Mouse (Mus musculus) thymus, postnatal 4 days (tissue): Measurements from ENCODE around the gene Trp53i11.

Source experiments
- DNase-seq: peaks from one replicate; pipeline ENCODE4 v3.0.0; 2021

Gene Trp53i11

DNA sequence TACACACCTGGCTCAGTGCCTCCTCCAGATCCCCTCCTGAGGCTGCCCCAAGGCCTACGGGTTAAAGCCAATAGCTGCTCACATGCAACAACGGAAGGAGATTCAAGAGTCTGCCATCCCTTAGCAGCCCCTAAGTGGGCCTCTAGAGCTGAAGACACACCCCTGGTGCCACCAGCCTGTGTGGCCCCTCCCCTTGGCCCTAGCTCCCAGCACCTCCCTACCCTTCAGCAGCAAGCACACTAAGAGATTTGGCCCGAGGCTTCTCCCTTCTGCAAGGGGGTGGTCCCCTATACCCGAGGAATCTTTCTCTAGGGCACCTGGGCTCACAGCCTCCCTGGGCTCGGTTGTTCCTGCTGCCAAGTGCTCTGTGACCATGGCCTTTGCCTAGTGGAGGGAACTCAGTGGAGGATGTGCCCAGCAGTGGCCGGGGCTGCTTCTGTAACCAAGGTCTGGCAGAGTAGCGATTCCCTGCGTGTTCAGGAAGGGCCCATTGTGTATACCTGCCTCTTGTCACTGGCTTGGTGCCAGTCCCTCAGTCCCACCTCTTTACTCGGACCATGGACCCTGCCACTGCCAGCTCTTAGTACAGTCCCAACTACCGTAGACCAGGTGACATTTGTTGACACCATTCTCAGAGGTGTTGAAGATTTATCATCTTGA, 13.5 kb downstream of the Trp53i11 start:
- DNase-seq, result peak; percentile 72

DNA sequence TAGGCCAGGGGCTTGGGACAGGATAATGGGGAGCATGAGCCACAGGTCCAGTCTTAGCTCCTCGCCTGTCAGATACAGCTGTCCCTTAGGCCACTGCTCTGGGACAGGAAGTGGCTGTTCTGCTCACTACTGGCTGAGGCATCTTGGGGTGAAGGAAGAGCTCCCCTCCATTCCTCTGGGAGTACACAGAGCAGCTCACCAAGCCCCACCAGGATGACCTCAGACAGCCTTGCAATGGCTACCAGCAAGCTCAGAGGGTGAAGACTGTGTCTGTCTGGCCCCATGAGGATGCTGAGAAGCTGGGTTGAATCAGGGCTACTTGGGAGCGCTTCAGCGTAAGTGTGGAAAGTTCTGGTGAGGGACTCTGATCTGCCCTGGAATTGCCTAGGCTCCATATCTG, 14.6 kb downstream of the Trp53i11 start:
- peak; percentile 22 for DNase-seq

DNA sequence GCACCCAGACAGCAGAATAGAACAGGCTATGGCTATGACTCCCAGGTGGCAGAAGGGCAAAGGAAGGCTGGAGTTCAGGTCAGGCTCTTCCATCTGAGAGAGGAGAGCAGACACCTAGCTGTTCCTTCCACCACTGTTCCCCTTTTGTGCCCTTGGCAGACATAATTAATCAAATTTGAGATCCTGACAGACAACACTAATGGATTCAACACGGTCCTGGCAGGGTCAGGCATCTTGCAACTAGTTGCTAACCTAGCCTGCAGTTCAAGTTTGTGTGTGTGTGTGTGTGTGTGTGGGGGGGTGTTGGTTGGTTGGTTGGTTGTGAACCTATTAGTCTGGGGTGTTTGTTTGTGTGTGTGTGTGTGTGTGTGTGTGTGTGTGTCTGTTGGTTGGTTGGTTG, 15.4 kb downstream of the Trp53i11 start:
- no peak for DNase-seq

DNA sequence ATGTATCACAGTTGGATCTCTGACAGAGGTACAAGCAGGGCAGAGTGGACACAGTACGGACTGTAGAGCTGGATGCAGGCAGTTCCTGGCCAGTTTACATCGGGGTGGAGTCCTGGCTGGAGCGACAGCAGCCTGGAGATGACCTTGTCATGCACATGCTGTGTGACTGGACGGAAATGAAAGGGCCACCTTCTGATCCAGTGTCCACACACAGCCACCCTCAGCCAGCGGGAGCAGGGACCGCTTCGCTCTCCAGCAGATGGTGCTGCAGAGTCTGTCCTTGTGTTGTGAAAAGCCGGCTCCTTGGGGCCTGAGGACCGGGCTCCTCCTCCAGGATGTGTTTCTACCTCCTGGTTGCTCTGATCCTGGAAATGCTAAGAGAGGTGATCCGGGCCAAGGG, 16.3 kb downstream of the Trp53i11 start:
- peak; percentile 84 for DNase-seq

DNA sequence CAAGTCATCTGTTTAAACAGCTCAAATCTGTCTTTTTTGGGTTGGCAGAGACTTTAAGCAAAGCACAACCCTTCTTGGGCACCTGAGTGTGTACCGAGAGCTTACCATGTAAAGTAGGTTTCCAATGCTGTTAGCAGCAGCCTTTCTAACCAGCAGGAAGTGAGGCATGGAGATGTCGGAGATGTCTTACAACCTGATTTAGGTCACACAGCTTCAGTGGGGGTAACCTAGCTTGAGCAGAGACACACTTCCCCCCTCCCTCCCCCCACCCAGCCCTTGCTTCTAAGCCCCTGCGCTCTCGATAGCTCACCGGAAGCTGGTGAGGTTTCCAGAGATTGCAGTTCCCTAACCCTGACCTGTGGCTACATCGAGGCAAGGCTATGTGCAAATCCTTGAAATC, 17.2 kb downstream of the Trp53i11 start:
- peak; percentile 53 for DNase-seq

DNA sequence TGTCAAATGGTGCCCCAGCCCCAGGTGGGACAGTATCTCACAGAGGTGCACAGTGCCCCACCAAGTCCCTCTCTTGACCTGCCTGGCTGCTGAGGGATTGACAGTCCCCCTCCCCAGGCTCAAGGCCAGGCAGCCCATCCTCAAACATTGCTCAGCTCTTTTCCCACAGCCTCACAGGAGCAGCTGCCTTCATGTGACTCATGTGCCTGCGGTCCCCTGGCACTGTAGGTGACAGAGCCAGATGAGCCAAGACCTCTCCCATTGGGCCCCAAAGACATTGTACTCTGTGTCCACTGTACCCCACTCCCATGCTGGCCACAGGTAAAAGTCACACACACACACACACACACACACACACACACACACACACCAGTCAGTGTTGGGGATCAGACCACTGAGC, 18.8 kb downstream of the Trp53i11 start:
- no peak for DNase-seq

DNA sequence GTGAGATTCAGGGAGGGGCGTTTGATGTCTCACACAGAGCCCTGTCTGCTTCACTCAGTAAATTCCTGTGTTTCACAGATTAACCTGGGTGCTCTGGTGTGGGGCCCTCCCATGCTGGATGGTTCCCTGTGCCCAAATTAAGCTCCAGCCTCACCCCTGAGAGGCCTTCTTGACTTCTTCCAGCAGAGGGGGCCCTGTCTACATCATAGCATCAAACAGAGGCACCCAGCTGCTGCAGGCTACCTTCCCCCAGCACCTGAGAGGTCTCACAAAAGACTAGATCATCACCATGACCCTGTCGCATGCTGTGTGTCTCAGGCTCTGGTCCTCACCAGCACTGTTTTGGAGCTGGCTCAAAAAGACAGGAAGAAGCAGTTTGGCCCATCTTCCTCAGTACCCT, 25.0 kb downstream of the Trp53i11 start:
- peak; percentile 48 for DNase-seq

DNA sequence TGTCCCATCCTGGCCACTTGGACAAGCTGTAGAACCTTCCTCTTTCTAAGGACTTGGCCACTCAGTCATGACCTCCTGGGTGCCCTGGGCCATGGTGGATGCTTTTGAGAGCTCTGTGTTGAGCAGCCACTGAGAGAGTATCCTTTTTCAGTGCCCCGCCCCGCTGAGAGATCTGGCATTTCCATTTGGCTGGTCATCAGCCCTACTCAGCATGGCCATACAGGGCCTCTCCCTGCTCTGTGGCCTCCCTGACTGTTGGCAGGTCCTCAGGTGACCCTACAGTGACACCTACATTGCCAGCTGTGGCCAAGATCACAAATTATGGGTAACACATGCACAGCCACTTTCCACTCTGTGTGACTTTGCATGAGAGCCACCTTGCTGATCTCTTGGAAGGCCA, 25.5 kb downstream of the Trp53i11 start:
- DNase-seq, result no peak

DNA sequence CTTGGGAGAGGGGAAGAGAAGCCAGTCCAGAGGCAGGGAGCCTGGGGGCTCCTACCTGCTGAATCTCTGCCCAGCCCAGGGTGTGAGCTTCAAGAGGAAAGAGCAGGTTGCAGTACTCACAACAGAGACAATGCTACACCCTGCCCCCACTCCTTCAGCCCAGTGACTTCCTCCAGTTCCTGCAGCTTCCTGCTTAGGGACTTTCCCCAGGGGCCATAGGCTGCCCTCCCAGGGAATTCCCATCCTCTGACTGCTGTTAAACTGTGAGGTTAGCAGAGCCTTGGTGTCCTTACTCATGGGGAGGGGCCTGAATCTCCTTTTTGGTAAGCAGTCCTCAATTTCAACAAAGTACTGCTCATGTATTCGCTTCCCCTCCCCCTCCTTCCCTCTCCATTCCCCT, 26.8 kb downstream of the Trp53i11 start:
- DNase-seq, result no peak

DNA sequence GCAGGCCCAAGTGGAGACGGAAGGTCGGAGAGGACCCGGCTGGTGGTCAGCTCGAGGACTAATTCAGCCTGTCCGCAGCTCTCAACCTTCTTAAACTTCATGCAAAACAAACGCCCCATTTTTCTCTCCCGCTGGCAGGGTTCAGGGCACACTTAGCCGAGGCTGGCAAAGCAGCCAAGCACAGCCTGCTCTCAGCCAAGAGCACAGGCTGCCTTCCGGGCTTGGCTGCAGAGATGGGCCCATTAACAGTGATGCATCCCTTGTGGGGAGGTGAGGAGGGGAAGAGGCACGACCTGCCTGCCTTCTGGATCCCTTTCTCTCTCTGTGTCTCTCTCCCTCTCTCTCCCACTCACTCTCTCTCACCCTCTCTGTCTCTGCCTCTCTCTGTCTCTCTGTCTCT, 28.4 kb downstream of the Trp53i11 start:
- DNase-seq, result no peak

DNA sequence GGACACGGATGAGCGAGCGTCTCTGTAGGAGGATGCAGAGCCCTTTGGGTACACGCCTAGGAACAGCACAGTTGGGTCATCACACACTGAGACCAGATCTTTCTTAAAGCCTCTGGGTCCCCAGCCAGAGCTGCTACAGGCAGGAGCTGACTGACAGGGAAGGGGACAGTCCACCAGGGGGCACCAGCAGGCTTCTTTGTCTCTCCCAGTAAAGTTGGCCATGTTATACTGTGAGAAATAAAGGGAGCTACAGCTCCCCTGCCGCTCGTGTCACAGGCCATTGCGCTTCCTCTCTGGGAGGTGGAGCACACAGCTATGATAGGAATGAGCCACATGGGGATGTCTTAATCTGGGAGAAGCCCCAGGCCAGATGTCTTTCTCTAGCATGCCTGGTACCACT, 29.7 kb downstream of the Trp53i11 start:
- peak; percentile 96 for DNase-seq

DNA sequence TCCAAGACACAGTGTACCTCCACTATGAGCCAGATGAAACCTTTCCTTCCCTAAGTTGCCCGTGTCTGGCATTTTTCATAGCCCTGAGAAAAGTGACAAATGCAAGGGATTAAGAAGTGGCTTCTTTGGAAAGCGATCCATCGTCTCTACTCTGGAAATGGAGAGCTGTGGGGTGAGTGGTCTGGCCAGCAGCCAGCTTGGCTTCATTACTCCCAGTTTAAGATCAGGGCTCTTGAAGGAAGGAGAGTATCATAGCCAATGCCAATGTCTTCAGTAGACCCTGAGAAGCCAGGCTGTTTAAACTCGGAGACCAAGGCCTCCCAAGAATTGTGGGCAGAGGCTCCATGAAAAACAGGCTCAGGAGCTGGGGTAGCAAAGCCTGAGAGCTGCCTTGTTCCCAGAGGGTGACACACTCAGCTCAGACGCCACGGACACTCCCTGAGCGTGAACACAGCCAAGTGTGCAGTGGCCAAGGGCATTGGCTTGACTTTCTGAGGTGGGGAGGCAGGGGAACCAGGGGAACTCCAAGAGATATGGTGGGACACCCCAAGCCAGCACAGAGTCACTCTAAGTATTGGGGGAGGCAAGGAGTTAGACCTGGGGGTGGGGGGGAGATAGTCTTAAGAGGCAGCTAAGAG, 31.1 kb downstream of the Trp53i11 start:
- DNase-seq, result no peak

DNA sequence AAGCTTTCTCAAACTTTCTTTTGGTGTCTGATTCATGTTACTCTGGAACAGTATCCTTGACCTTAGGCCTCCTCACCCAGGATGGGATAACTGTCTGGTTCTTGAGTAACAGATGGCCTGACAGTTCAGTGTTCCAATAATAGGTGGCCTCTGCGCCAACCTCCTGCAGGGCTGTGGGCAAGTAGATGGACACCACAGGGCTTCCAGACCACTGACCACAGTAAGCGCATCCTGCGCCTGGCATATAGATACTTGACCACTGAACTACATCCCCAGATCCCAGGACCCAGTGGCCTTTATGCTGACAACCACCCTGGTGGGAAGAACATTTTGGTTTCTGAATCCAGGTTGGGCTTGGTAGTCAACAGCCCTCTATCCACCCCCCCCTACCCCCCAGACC, 32.2 kb downstream of the Trp53i11 start:
- no peak for DNase-seq

DNA sequence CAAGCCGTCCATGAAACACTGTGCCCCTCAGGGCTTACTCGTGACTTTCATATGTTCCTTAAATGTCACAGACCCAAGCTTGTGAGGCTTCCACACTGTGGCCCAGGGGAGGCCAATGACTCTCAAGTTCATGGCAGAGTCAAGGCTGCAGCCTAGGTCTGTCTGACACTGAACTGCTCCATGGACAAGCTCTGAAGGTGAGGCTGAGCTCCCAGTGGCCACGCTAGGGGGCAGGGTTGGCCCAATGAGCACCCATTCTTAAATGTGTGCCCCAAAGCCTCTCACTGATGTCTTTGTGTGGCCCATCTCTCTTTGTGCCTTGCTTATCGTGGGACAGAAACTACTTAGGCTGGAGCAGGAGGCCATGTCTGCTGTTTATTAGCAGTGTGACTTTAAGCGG, 33.1 kb downstream of the Trp53i11 start:
- DNase-seq, result no peak

DNA sequence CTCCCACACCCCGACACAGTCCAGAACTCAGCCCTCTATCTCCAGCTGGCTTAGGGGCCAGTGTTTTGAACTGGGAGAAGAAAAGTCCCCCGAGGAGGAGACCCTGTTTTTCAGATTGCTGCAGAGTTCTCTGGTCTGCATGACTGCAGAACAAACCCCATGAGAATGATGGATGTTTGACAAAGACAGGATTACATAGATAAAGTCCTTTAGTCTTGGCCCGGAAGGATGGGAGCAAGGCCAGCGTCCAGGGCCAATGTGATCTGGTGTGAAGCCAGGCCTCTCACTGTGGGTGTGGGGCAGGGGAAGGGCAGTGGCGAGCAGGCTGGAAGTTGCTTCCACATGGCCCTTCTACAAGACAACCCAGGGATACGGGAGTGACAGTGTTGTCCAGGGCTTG, 36.1 kb downstream of the Trp53i11 start:
- DNase-seq, result no peak

DNA sequence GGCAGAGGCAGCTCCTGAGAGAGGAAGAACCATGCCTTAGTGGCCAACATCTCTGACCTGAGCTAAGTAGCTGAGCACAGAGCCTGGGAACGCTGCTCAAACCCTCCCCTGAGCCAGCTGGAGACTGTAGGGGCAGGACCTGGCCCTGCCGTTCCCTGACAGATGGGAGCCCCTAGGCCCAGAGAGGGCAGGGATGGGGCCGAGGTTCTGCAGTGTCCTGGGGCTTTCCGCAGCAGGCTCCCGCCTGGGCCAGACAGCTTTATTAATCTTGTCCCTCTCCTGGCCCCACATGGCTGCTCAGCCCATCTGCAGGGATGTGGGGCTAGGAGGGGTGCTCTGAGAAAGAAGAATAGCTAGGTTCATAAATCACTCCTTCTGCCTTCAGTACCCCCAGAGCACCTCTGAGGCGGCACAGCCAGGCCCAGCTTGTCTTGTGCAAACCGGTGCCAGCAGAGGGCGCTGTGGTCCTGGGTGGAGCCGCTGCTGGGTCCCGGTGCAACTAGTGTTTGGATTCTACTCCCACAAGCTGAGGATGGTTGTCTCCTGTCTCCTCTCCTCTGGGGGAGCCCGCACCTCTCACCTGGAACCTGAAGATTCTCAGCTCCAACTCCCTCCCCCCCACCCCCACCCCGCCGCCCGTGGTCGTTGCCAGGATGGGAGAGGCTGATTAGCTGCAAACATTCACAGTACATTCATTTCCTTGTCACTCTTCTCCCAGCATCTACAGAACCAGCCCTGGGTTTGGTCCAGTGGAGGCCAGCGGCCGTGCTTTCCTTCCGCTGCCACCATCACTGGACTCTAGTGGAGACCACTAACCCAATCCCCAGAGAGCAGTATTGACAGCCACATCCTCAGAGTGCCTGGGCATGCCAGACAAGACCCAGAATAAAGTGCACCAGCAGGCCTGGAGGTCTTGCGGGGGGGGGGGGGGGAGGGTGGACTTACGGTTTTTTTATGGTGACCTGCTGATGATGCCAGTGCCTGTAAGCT, 39.6 kb downstream of the Trp53i11 start:
- DNase-seq, result peak; percentile 94

DNA sequence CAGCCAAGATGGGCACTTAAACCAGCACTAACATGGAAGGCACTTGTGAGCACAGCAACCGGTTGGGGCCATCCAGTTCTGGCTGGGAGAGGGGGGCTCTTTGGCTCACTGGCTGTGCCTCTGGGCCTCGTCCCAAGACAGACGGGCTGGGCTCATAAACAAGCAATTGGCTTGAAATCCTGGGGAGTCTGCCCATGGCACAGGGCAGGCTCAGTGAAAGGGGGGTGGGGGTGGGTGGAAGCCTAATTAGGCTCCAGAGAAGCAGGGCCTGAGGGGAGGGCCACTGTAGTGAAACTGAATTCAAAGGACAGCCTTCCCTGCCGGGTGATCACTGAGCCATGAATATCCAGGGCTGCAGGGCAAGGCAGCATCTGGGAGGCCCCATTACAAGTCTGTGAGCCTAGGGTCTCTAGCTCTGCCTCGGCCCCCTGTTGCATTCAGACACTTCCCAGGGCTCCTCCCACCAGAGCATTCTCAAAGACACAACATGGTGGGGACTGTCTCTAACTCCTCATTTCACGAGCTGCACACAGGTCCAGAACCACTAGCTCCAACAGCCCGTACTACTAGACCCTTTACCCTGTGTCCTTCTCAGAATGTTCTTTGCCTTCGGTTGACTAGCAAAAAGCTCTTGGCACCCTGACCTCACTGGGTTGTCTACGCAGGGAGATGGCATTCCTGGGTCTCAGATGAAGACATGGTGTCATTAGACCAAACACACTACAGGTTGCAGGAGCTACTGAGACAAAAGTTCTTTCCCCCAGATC, 40.5 kb downstream of the Trp53i11 start:
- DNase-seq, result no peak

DNA sequence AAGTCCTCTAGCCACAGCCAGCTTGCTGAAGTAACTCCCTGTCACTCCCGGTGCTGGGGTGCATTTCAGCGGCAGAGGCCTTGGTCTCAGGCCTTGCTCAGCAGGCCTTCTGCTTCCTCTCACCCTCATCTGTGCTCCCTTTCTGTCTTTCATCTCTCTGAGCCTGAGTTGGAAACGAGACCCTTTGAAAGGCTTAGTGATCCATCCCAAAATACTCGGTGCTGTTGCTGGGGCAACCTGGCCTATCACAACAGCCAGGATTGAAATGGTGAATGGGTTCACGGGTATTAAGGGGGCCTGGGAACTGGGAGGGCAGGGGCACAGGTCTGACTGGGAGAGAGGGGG, 41.1 kb downstream of the Trp53i11 start:
- no peak for DNase-seq

DNA sequence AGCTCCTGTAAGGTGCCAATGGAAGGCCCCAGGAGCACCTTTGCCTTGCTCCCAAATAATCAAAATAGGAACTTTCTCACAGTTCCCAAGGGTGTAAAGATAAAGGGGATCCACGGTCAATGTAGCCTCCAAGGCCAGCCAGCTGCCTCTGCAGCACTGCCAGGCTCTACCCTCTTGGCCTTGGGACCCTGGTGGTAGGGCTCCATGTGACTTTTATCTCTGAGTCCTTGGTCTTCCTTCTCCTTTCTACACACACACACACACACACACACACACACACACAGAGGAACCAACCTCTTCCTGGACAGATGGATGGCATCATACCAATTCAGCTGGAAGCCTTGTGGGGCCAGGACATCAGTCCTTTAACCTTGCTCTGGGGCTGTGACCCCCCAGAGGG, 44.8 kb downstream of the Trp53i11 start:
- DNase-seq, result no peak

DNA sequence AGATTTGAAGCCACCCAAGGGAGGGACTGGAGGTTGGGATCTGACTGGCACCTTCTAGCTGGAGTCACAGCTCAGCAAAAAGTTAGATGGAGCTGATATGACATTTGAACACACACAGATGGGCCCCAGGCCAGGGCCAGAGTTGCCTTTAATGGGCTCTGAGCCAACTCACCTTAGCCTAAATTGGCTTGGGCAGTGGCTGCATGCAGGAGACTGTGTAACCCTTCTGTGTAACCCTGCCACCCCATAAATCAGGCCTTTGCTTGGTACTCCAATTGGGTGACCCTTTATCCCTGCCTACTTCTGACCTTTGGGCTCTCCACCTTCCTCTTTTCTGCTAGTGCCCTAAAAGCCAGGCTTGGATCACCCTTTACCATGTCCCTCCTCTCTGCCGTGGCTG, 49.7 kb downstream of the Trp53i11 start:
- no peak for DNase-seq

DNA sequence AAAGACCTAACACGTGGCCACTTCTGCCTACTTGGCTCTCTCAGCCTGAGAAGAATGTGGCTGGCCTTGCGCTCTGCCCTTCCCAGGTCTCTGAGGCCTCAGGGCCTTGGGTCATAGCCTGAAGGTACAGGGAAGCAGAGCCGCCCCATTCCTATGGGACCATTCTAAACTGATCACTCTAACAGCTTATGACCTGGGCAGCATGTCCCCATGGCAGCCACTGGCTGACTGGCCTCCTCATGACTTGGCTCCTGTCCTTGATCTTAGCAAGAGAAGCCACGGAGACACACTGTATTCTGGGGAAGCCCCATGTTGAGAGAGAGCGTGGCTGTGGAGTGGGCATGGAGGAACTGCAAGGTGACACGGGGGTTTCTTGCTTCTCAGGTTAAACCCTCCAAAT, 51.5 kb downstream of the Trp53i11 start:
- DNase-seq, result no peak

DNA sequence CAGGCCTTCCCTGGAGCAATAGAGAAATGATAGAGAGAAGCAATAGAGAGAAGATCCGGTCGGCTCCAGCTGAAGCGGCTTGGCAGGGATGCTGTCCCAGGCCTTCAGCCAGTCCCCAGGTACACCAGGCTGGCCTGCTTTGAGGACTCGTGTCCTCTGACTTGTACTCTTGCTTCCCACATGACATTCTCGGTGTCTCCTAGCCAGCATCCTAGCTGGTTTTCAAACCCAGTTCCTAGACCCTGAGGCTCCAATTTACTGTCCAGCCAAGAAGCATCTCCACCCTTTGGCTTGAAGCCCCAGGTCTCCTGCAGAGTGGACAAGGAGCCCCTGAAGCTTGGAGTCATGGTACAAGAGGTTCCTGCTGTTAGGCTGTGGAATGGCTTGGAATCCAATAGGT, 54.8 kb downstream of the Trp53i11 start:
- no peak for DNase-seq

DNA sequence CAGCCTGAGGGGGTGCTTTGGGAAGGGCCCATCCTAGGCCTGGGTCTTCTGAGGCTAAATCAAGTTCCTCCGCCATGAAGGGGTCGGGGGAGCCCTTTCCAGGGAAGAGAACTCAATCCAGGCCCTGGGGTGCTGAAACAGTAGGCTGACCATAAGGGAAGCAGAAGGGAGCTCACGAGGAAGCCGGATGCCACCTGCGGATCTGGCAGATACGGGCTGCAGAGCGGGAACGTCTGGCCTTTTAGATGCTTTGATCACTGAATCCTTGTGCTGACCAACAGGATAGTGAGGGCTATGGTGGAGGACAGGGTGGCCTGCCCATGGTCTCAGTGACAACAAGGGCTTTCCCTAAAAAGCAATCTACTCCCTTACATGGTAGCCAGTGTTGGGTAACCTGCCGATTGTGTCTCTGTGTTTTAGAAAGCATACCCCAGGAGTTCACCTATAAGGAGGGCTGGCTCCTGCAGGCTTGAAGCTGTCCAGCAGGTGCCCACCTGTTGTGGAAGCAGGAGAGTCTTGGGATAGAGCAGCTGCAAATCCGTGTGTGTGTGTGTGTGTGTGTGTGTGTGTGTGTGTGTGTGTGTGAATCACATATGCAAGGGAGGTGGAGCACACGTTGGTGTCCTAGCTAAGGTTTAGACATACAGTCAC, 56.2 kb downstream of the Trp53i11 start:
- no peak for DNase-seq
